Mouse (Mus musculus): ENCODE results near the gene Rrp1. TPM values are rescaled to one million over a fixed set of nuclear protein-coding genes. Genes with fewer than 3 reads are reported as not detected.

Gene Rrp1
- total and polyA plus RNA-seq, 3 experiments: 273 to 417 TPM; not detected in 1

DNA sequence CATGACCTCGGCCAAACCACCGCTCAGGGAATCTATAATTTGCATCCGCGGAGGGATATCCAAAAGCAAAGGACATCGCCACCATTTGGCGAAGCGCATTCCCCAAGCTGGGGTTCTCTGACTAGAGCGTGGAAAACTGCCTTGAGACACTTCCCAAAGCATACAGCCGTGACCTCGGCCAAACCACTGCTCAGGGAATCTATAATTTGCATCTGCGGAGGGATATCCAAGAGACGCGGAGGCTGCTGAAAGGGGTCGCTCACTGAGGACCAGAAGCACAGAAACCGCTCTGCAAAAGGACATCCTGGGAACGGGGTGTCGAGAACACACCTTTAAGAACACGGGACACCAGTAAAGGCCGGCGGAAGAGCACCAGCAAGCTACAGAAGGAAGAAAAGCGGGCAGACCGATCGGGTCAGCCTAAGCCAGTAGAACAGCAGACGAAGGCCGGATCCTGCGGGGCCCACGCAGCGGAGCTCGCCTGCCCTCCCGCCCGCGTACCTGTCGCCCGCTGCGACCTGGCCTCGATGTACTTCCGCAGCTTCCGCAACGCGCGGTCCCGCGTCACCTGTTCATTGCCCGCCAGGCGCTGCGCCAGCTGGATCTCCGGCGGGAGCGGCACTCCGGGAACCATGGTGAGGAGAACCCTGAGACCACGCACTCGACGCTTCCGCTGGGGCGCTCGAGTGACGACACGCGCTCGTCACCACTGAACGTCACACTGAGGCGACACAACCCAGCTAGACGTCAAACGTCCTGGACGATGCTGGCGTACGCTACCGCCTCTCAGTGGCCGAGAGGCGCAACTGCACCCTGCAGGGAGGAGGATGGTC, at the start of gene Rrp1 (continued):
- TF ChIP-seq ETS1 (IDR thresholded peaks at IDR 0.05; ENCODE audit: low read depth, low read length) (peak; percentile 89), UBTF (IDR thresholded peaks at IDR 0.05; ENCODE audit: borderline replicate concordance, insufficient read depth, low read depth, low read length) (no peak)

DNA sequence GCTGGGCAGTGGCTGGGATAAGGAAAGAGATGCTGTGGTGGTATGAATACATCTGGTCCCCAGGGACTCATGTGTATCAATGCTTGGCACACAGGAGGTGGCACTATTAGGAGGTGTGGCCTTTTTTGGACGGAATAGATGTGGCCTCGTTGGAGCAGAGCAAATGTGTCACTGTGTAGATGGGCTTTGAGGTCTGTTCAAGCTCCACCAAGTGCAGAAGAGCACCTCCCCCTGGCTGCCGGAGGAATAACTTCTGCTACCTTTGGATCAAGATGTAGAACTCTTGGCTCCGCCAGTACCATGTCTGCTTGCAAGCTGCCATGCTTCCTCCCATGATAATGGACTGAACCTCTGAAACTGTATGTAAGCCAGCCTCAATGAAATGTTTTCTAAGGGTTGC, 48.9 kb upstream of the Rrp1 start:
- Histone ChIP-seq H3K27me3 (ENCODE audit: control insufficient read depth in 1 of 2, insufficient read depth in 2 of 2, low read length in 2 of 2) (no peaks in the 10 kb centered on the region), H3K36me3 (ENCODE audit: control insufficient read depth in 1 of 2, insufficient read depth in 2 of 2, low read length in 2 of 2) (peaks cover 0 to 11% of the 10 kb centered on the region in 2 experiments; a peak in 2 of 4 replicates), H3K27ac (ENCODE audit: control insufficient read depth, low read depth, low read length) (no peak overlapping the region), H3K79me2 (ENCODE audit: control insufficient read depth, insufficient read depth, low read length, poor library complexity) (peaks cover 43% of the 10 kb centered on the region), H3K9me3 (replicated peaks; ENCODE audit: insufficient read depth, low read length) (no peaks in the 10 kb centered on the region), H3K4me3 (ENCODE audit: control insufficient read depth in 1 of 2, insufficient read depth in 1 of 2, low read depth in 2 of 2, low read length in 2 of 2) (no peak overlapping the region), H3K4me1 (ENCODE audit: control insufficient read depth in 1 of 2, insufficient read depth in 2 of 2, low read length in 2 of 2) (peaks cover 5 to 16% of the 10 kb centered on the region in 2 experiments), H3K9ac (ENCODE audit: control insufficient read depth, low read depth, low read length, poor library complexity, severe bottlenecking) (no peak overlapping the region)
- peak; percentile 59 for DNase-seq (ENCODE audit: low read depth, low spot score)
- TF ChIP-seq NELFE (IDR thresholded peaks at IDR 0.05; ENCODE audit: low read depth, low read length) (no peak), CTCF (IDR thresholded peaks at IDR 0.05 in 2 of 3, conservative IDR thresholded peaks at IDR 0.05 in 1 of 3; ENCODE audit: control insufficient read depth in 1 of 3, insufficient read depth in 1 of 3, low read depth in 2 of 3, low read length in 3 of 3, poor library complexity in 1 of 3, severe bottlenecking in 1 of 3) (peak; percentile 61 to 92 (median 64))

DNA sequence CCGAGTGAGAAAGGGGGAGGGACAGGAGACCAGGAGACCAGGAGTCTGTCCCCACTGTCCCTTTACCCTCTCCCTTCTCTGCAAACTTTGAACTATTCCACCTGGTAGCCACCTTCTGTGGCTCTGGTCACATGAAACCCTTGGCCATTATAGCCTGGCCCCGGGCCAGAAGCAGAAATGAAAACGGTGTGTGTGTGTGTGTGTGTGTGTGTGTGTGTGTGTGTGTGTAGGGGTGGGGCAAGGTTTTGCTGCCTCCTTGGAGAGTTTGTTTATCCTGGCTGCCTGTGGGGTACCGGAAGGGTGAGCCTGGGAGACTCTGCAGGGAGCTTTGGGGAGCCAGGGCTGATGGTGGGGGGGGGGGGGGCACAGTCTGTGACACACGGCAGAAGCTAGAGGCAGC, 47.6 kb upstream of the Rrp1 start:
- no peak overlapping the region for H3K9ac ChIP-seq (ENCODE audit: control insufficient read depth, low read depth, low read length, poor library complexity, severe bottlenecking)
- H3K79me2 ChIP-seq (ENCODE audit: control insufficient read depth, insufficient read depth, low read length, poor library complexity): peaks cover 46% of the 10 kb centered on the region
- peaks cover 0 to 11% of the 10 kb centered on the region in 2 experiments; a peak in 2 of 4 replicates for H3K4me1 ChIP-seq (ENCODE audit: control insufficient read depth in 1 of 2, insufficient read depth in 2 of 2, low read length in 2 of 2)
- H3K27ac ChIP-seq (ENCODE audit: control insufficient read depth, low read depth, low read length): no peak overlapping the region
- no peaks in the 10 kb centered on the region for H3K27me3 ChIP-seq (ENCODE audit: control insufficient read depth in 1 of 2, insufficient read depth in 2 of 2, low read length in 2 of 2)
- DNase-seq (ENCODE audit: low read depth, low spot score): no peak
- no peaks in the 10 kb centered on the region for H3K9me3 ChIP-seq (replicated peaks; ENCODE audit: insufficient read depth, low read length)
- no peak overlapping the region for H3K4me3 ChIP-seq (ENCODE audit: control insufficient read depth in 1 of 2, insufficient read depth in 1 of 2, low read depth in 2 of 2, low read length in 2 of 2)
- TF ChIP-seq E2F4 (IDR thresholded peaks at IDR 0.05; ENCODE audit: borderline replicate concordance, low read depth, low read length) (no peak), BHLHE40 (IDR thresholded peaks at IDR 0.05; ENCODE audit: borderline replicate concordance, low read depth, low read length) (no peak), SMC3 (IDR thresholded peaks at IDR 0.05; ENCODE audit: low read depth, low read length) (no peak), ZNF384 (IDR thresholded peaks at IDR 0.05; ENCODE audit: low read depth, low read length) (no peak), EP300 (IDR thresholded peaks at IDR 0.05; ENCODE audit: low read depth in 1 of 2, low read length in 2 of 2) (no peak), HCFC1 (IDR thresholded peaks at IDR 0.05; ENCODE audit: low read depth, low read length) (no peak), POLR2AphosphoS2 (IDR thresholded peaks at IDR 0.05; ENCODE audit: low read length) (no peak), SIN3A (IDR thresholded peaks at IDR 0.05; ENCODE audit: low read length) (no peak), GABPA (IDR thresholded peaks at IDR 0.05; ENCODE audit: low read depth, low read length) (no peak), CHD1 (IDR thresholded peaks at IDR 0.05; ENCODE audit: low read depth, low read length) (no peak), MYC (IDR thresholded peaks at IDR 0.05; ENCODE audit: low read depth, low read length) (no peak), MAFK (IDR thresholded peaks at IDR 0.05; ENCODE audit: borderline replicate concordance, low read depth, low read length) (no peak), RAD21 (IDR thresholded peaks at IDR 0.05; ENCODE audit: low read depth, low read length) (no peak), JUND (IDR thresholded peaks at IDR 0.05; ENCODE audit: low read depth, low read length) (no peak), MXI1 (IDR thresholded peaks at IDR 0.05; ENCODE audit: low read depth, low read length) (no peak), CHD2 (IDR thresholded peaks at IDR 0.05; ENCODE audit: low read length) (no peak)
- H3K36me3 ChIP-seq (ENCODE audit: control insufficient read depth in 1 of 2, insufficient read depth in 2 of 2, low read length in 2 of 2): peaks cover 0 to 3% of the 10 kb centered on the region in 2 experiments; a peak in 1 of 4 replicates
